Mouse (Mus musculus) liver, embryonic 11.5 days (tissue): ENCODE results near the gene 9930104L06Rik. TPM values are rescaled to one million over a fixed set of nuclear protein-coding genes. Genes with fewer than 3 reads are reported as not detected.

Experiments
- ATAC-seq: fragments of 200-750 bp; cut with Nextera tagmentation; replicated peaks from 2 replicates; pipeline ENCODE4 v1.8.0; 2017; ENCODE audit warnings: moderate number of reproducible peaks, mild to moderate bottlenecking, moderate TSS enrichment, moderate library complexity; ENCODE audit not compliant: low FRiP score
- DNase-seq: peaks from one replicate; pipeline ENCODE4 v3.0.0-alpha.2; 2017; ENCODE audit warnings: low spot score
- H3K27ac ChIP-seq: fragments of 300-500 bp; sonication (generic); 2 replicates; pipeline ENCODE4 v1.5.1; 2014; ENCODE audit warnings: mild to moderate bottlenecking, low read depth, low read length, control low read depth
- H3K27me3 ChIP-seq: fragments of 300-500 bp; sonication (generic); replicated peaks from 2 replicates; pipeline ENCODE4 v1.6.1; 2014; ENCODE audit warnings: low read length, mixed read lengths; ENCODE audit not compliant: control insufficient read depth, insufficient read depth
- H3K36me3 ChIP-seq: fragments of 300-500 bp; sonication (generic); 2 replicates; pipeline ENCODE4 v1.6.1; 2014; ENCODE audit warnings: mild to moderate bottlenecking, low read length, moderate library complexity, mixed read lengths; ENCODE audit not compliant: control insufficient read depth, insufficient read depth
- H3K4me1 ChIP-seq: fragments of 300-500 bp; sonication (generic); replicated peaks from 2 replicates; pipeline ENCODE4 v1.6.1; 2014; ENCODE audit warnings: low read length, mixed read lengths; ENCODE audit not compliant: control insufficient read depth, insufficient read depth
- H3K4me2 ChIP-seq: fragments of 300-500 bp; sonication (generic); 2 replicates; pipeline ENCODE4 v1.6.1; 2014; ENCODE audit warnings: mild to moderate bottlenecking, control low read depth, moderate library complexity
- H3K4me3 ChIP-seq: fragments of 300-500 bp; sonication (generic); 2 replicates; pipeline ENCODE4 v1.5.1; 2014; ENCODE audit warnings: low read depth, low read length, control low read depth
- H3K9ac ChIP-seq: fragments of 300-500 bp; sonication (generic); 2 replicates; pipeline ENCODE4 v1.6.1; 2014; ENCODE audit warnings: low read depth, low read length, control low read depth
- H3K9me3 ChIP-seq: fragments of 300-500 bp; sonication (generic); 2 replicates; pipeline ENCODE4 v1.6.1; 2016; ENCODE audit warnings: low read length, inconsistent platforms, mixed read lengths; ENCODE audit not compliant: control insufficient read depth
- WGBS: fragments of 180-500 bp; shearing (Covaris S2); extraction: QIAGEN DNeasy Blood & Tissue Kit; methylation state at CpG from one replicate; pipeline ENCODE4 v1.1.7; 2014; 5-methylcytosine and 5-hydroxymethylcytosine counted together
- polyA plus RNA-seq: library from polyadenylated mRNA; unstranded; fragments of >200 nt; fragmentation: Nextera tagmentation; extraction: Ambion mirVana; gene quantifications from 2 replicates; pipeline ENCODE4 v1.2.1, GENCODE M21; 2014

The 9930104L06Rik gene
- polyA plus RNA-seq, 1 experiment from 2014 or later, result 3.5 TPM

GRCm38 (mm10) chr4:124968711-124969110, 31.9 kb downstream of the 9930104L06Rik start:
- Histone ChIP-seq H3K4me1 (no peaks in the 10 kb centered on the region), H3K9ac (no peak overlapping the region), H3K4me2 (no peak overlapping the region), H3K36me3 (no peaks in the 10 kb centered on the region), H3K9me3 (no peaks in the 10 kb centered on the region), H3K27ac (no peak overlapping the region), H3K27me3 (peaks cover 2% of the 10 kb centered on the region; the same call in 1 of the 2 replicates), H3K4me3 (no peak overlapping the region)
- DNase-seq (no peak), ATAC-seq (no peak)
- 56% methylated on average over 6 of the region's 6 CpGs for WGBS

GRCm38 (mm10) chr4:124969219-124969848, 32.5 kb downstream of the 9930104L06Rik start:
- WGBS, result 77% methylated on average over 7 of the region's 7 CpGs

GRCm38 (mm10) chr4:124970194-124970593, 33.3 kb downstream of the 9930104L06Rik start:
- DNase-seq (no peak), ATAC-seq (no peak)

More at GRCm38 (mm10) chr4:124969219-124969848, 32.5 kb downstream of the 9930104L06Rik start:
- Histone ChIP-seq H3K9ac (no peak overlapping the region), H3K9me3 (no peaks in the 10 kb centered on the region), H3K27ac (no peak overlapping the region), H3K4me3 (no peak overlapping the region), H3K4me2 (no peak overlapping the region), H3K4me1 (no peaks in the 10 kb centered on the region), H3K27me3 (peaks cover 2% of the 10 kb centered on the region; the same call in 1 of the 2 replicates), H3K36me3 (no peaks in the 10 kb centered on the region)
- no peak for DNase-seq
- ATAC-seq, result no peak

GRCm38 (mm10) chr4:124970677-124971076, 33.8 kb downstream of the 9930104L06Rik start:
- WGBS, result 58% methylated on average over 5 of the region's 5 CpGs

More at GRCm38 (mm10) chr4:124970194-124970593, 33.3 kb downstream of the 9930104L06Rik start:
- no peaks in the 10 kb centered on the region for H3K36me3 ChIP-seq
- peaks cover 2% of the 10 kb centered on the region; the same call in 1 of the 2 replicates for H3K27me3 ChIP-seq
- H3K4me2 ChIP-seq, result no peak overlapping the region
- H3K4me3 ChIP-seq, result no peak overlapping the region
- H3K9me3 ChIP-seq, result no peaks in the 10 kb centered on the region
- H3K9ac ChIP-seq, result no peak overlapping the region
- H3K4me1 ChIP-seq, result no peaks in the 10 kb centered on the region
- H3K27ac ChIP-seq, result no peak overlapping the region
- WGBS, result 67% methylated on average over 11 of the region's 11 CpGs

GRCm38 (mm10) chr4:124971094-124971493, 34.2 kb downstream of the 9930104L06Rik start:
- H3K36me3 ChIP-seq, result no peaks in the 10 kb centered on the region
- DNase-seq, result no peak
- H3K4me2 ChIP-seq, result no peak overlapping the region
- H3K9ac ChIP-seq, result no peak overlapping the region
- H3K27me3 ChIP-seq, result 0 out of 2 replicates have a peak, but pooled peaks cover 6% of the 10 kb centered on the region
- no peak for ATAC-seq
- no peaks in the 10 kb centered on the region for H3K9me3 ChIP-seq
- H3K4me3 ChIP-seq, result no peak overlapping the region
- WGBS, result 80% methylated on average over 8 of the region's 8 CpGs
- no peaks in the 10 kb centered on the region for H3K4me1 ChIP-seq
- H3K27ac ChIP-seq, result no peak overlapping the region

More at GRCm38 (mm10) chr4:124970677-124971076, 33.8 kb downstream of the 9930104L06Rik start:
- H3K9ac ChIP-seq, result no peak overlapping the region
- H3K4me2 ChIP-seq, result no peak overlapping the region
- no peak overlapping the region for H3K27ac ChIP-seq
- no peaks in the 10 kb centered on the region for H3K9me3 ChIP-seq
- no peak overlapping the region for H3K4me3 ChIP-seq
- no peak for DNase-seq
- H3K4me1 ChIP-seq, result no peaks in the 10 kb centered on the region
- 0 out of 2 replicates have a peak, but pooled peaks cover 6% of the 10 kb centered on the region for H3K27me3 ChIP-seq
- ATAC-seq, result no peak
- H3K36me3 ChIP-seq, result no peaks in the 10 kb centered on the region

GRCm38 (mm10) chr4:124972316-124972715, 35.5 kb downstream of the 9930104L06Rik start:
- H3K9ac ChIP-seq, result no peak overlapping the region
- H3K27ac ChIP-seq, result no peak overlapping the region
- DNase-seq (no peak), ATAC-seq (no peak)
- H3K4me2 ChIP-seq, result no peak overlapping the region
- WGBS, result 58% methylated on average over 9 of the region's 9 CpGs
- H3K36me3 ChIP-seq, result no peaks in the 10 kb centered on the region
- H3K9me3 ChIP-seq, result no peaks in the 10 kb centered on the region
- H3K27me3 ChIP-seq, result 0 out of 2 replicates have a peak, but pooled peaks cover 6% of the 10 kb centered on the region
- no peaks in the 10 kb centered on the region for H3K4me1 ChIP-seq
- H3K4me3 ChIP-seq, result no peak overlapping the region

- WGBS, result 62% methylated on average over 2 of the region's 2 CpGs
- no peak overlapping the region for H3K4me2 ChIP-seq
- DNase-seq, result no peak
Measured at GRCm38 (mm10) chr4:124973296-124973695, 36.4 kb downstream of the 9930104L06Rik start.

GRCm38 (mm10) chr4:124978201-124978600, 41.4 kb downstream of the 9930104L06Rik start:
- Histone ChIP-seq H3K27me3 (peaks cover 20% of the 10 kb centered on the region), H3K4me1 (no peaks in the 10 kb centered on the region), H3K27ac (no peak overlapping the region), H3K9ac (no peak overlapping the region), H3K9me3 (no peaks in the 10 kb centered on the region), H3K4me2 (no peak overlapping the region), H3K4me3 (no peak overlapping the region), H3K36me3 (no peaks in the 10 kb centered on the region)
- ATAC-seq (no peak), DNase-seq (no peak)
- 26% methylated on average over 5 of the region's 5 CpGs for WGBS

More at GRCm38 (mm10) chr4:124973296-124973695, 36.4 kb downstream of the 9930104L06Rik start:
- Histone ChIP-seq H3K9me3 (no peaks in the 10 kb centered on the region), H3K4me3 (no peak overlapping the region), H3K36me3 (no peaks in the 10 kb centered on the region), H3K9ac (no peak overlapping the region), H3K27ac (no peak overlapping the region), H3K27me3 (0 out of 2 replicates have a peak, but pooled peaks cover 6% of the 10 kb centered on the region), H3K4me1 (no peaks in the 10 kb centered on the region)
- ATAC-seq, result no peak
